Mouse (Mus musculus) urinary bladder, postnatal 25 days (tissue): ENCODE measurements around the gene Slc17a8.
"Not testable (repeated sequence)": the region's sequence is repeated elsewhere in the genome, so short reads cannot be mapped to it uniquely, and the experiment has no call there.

Experiments
- DNase-seq: peaks from one replicate; pipeline ENCODE4 v3.0.0; 2022; ENCODE audit warnings: low spot score

Gene Slc17a8

GRCm38 (mm10) chr10:89621129-89621528 lies at the start of gene Slc17a8:
Slc17a8 (minus strand) TSS chr10:89621253.
- no peak for DNase-seq

- not testable (repeated sequence) for DNase-seq
Measured at GRCm38 (mm10) chr10:89670371-89670770, 49.3 kb upstream of the Slc17a8 start.

GRCm38 (mm10) chr10:89667571-89667970 lies 46.5 kb upstream of the Slc17a8 start:
- no peak for DNase-seq

DNA sequence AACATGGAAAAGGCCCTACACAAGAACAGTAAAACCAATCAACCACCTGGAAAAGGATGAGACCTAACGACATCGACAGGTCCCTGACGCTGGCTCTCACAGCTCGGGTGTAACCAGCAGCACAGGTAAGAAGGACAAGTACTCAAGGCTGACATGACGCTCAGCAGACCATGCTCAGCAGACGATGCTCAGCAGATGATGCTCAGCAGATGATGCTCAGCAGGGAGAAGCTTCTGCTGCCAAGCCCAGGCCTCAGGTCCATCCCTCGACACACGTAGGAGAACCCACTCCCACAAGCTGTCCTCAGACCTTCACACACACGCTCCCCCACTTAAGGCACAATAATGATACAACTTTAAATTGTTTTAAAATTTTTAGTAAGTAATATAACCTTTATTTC lies 44.6 kb upstream of the Slc17a8 start:
- no peak for DNase-seq

DNA sequence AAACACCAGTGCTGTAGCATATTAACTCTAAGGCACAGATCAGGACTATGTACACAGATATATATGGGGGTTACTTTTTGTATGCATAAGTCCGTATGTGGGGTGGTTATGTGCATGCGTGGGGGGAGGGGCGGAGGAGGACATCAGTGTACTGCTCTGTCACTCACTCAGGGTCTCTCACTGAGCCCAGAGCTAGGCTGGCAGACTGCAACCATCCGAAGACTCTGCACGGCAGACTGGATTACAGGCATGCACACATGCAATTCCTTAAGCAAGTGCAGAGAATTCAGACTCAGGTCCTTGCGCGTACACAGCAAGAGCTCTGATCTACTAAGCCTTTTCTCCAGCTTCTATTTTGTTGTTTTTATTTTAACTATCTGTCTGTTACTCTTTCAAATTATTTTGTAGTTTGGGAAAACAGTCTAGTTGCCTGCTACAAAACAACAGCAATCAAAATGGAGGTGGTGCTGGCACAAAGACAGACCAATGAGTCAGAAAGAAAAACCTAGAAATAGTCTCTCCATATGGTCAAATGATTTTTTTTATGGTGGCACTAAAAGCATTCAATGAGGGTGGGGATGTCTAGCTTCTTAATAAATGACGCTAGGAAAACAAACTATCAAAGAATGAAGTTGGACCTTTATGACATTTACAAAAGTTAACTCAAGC lies 44.1 kb upstream of the Slc17a8 start:
- DNase-seq: no peak

DNA sequence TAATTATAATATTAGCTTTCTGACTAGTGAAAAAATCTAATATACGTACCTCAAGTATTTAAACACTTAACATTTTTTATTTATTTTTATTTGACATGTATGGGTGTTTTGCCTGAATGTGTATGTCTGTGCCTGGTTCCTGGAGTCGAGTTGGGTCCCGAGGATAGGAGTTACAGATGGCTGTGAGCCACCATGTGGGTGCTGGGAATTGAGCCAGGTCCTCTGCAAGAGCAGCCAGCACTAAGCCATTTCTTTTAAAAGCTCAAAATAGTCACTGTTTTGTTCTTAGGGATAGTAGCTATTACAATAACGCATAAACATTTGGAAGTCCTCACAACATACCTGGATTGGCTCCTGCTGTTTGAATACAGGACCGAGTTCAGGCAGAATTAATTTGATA lies 35.3 kb upstream of the Slc17a8 start:
- DNase-seq: no peak

GRCm38 (mm10) chr10:89652912-89653311 lies 31.9 kb upstream of the Slc17a8 start:
- DNase-seq: no peak

DNA sequence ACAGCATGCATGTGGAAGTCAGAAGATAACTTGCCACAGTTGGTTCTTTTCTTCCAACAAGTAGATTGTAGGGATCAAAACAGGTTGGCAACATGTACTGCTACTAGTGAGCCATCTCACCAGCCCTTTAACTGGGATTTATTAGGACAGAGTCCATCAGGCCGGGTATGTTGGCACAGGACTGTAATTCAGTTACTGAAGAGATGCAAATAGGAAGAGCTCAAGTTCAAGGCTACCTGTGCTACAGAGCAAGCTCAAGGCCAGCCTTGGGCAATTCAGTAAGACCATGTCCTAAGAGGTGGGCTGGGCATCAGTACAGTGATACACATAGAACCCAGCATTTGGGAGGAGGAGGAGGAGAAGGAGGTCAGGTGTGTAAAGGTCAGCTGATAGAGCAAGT lies 30.6 kb upstream of the Slc17a8 start:
- DNase-seq: no peak

DNA sequence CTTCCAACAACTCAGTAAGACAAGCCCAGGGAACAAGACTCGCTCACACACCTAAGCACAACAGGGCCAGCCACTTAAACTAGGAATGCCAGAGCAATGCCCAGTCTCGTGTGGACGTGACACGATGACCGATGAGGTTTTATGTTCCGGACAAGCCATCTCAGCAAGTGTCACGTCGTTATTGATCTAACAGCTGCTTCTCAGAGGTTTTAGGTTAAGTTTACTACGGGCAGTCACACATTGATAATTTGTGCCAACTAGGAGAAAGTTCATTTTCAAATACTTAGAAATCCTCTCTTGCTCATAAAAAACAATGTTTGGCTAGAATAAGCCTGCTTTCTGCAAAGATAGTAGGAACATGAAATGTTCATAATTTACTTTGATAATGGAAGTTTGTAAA lies 25.9 kb upstream of the Slc17a8 start:
- DNase-seq: no peak

DNA sequence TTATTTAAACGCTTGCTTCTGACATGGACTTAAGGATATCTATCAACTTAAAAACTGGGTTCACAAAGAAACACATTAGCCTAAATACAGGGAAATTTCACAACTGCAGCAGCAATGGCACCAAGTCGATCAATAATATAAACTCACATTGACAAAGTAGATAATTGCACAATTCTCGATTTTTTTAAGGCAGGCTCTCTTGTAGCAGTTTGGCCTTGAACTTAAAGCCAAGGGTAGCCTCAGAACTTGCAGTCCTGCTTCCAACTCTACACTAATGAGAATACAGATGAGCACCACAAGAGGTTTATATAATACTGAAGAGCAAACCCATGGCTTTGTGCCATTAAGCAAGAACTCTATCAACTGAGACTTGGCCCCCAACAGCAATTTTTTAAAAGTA lies 15.9 kb upstream of the Slc17a8 start:
- DNase-seq: no peak

DNA sequence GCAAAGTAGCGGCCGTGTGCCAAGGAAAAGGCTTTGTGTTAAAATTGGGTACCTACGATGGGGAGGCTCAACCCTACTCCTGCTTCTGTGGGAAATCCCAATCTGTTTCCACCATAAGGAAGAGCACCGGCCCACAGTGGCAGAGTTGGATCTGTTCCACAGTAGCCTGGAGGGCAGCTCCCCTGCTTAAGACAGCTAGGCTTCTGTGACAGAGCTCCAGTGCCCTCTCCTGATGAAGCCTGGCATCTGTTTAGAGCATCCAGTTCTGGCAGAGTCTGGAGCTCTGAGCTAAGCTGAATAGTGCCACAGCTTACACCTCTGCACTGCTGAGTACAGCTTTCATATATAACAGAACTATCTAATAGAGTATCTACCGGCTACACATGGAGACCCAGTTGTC lies 14.0 kb upstream of the Slc17a8 start:
- DNase-seq: no peak

- no peak for DNase-seq
Measured at GRCm38 (mm10) chr10:89633736-89634426, 12.8 kb upstream of the Slc17a8 start.

DNA sequence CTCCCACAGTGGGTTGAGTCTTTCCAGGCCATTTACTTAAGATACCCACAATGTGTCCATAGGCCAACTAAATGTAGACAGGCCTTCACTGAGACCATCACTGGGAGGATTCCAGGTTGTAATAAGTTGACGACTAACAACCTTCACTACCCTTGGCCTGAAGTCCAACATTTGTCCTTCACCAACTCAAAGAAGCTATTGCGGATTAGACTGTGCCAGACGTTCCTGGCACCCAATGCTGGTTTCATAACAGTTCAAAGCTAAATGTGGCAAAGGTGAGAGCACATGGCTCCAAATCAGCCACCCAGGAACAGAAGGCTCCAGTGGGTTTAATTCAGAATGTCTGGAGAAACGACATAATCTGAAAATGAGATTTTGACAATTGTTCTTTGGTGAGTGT lies 12.1 kb upstream of the Slc17a8 start:
- DNase-seq: no peak

DNA sequence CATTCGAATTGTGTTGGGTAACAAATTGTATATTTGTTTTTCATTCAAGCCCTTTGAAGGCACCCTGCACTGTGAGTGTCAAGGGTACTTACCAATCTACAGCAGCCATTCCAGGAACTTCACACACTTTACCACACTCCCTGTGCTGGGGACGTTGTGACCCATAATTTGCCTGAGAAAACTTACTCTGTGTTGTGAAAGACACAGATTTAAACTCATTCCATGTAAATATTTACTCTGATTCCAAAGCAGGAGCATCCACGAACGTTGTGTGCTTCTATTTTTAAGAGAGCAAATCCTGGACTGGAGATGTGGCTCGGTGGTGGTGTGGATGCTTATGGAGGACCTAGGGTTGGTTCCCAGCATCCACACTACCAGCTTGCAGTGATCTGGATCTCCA lies 10.8 kb upstream of the Slc17a8 start:
- DNase-seq: no peak

DNA sequence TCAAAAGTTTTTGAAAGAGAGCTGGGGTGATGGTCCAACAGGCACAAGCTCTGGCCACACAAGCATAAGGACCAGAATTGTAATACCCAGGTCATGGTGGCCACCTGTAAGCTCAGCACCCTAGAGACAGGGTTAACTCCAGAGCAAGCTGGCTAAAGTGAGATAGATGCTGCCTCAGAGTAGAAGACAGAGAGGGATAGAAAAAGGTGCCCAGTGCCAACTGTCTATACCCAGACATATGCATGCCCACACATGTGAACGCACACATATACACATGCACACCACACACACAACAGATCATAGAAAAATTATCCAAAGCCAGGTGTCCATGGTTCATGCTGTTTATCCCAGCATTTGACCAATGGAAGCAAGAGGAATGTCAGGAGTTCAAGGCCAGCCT lies 9.5 kb upstream of the Slc17a8 start:
- no peak for DNase-seq

DNA sequence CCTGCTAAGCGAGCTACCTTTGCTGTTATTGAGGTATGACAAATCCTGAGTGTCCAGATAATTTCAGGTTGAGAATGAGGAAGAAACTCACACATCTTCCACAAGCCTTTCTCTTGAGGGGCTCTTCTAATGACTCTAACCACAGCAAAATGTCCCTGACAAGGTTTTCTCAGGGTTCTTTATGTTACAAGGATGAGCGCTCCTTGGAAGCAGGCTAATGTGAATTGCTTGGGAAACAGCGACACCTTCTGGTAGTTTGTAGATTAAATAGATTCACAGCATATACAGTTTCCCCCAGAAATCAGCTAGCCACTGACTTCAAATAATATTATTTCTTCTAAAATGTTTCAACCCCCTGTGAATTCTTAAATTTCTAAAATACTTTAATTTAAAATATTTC lies 9.0 kb upstream of the Slc17a8 start:
- peak; percentile 47 for DNase-seq

DNA sequence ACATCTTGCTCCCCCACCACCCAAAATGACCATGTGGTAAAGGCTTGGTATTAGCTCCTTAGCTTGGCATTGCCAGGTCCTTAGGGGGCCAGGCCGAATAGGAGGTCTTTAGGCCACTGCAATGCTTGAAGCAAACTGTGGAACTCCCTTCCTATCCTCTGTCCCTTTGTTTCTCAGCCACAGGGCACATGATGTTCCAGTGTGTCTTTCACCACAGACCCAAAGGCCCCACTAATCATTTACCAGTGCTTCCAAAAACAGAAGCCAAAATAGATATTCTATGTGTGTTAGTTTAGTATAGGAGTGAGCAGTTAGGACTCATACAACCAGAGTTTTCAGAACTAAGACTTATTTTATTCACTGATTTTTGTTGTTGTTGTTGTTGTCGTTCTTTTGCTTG lies 5.7 kb upstream of the Slc17a8 start:
- DNase-seq: no peak

- DNase-seq: no peak
Measured at GRCm38 (mm10) chr10:89624196-89624595, 3.1 kb upstream of the Slc17a8 start.

DNA sequence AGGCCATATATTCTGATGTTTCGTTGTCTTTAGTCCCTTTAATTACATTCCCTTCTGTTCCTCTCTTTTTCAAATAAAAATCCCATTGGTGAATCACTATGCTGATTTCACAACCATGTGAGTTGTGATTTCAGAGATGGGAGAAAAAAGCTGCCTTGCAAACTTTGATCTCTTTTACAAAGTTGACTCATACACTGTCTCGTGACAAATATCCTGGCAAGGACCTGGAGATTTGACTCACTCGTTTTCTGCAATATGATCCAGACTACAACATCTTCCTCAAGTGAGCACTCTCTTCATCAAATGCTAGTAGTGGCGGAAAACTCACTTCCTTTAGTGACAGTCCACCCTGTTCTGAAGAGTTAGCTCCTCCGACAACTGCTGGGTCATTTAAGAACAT lies 21.7 kb downstream of the Slc17a8 start:
- DNase-seq: no peak

DNA sequence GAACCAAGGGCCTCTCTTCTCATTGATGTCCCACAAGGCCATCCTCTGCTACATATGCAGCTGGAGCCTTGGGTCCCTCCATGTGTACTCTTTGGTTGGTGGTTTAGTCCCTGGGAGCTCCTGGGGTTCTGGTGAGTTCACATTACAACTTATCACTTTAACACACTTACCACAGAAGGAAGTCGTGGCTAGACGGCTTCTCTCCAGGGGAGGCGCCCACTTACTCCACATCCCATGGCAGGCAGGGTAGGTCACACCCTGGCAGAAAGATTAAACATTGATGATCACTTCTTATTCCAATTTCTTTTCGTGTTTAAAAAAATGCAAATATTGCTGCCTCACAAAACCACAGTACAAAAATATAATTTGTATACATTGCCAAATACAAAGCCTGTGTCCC lies 23.8 kb downstream of the Slc17a8 start:
- no peak for DNase-seq

GRCm38 (mm10) chr10:89595935-89596334 lies 25.1 kb downstream of the Slc17a8 start:
- no peak for DNase-seq

DNA sequence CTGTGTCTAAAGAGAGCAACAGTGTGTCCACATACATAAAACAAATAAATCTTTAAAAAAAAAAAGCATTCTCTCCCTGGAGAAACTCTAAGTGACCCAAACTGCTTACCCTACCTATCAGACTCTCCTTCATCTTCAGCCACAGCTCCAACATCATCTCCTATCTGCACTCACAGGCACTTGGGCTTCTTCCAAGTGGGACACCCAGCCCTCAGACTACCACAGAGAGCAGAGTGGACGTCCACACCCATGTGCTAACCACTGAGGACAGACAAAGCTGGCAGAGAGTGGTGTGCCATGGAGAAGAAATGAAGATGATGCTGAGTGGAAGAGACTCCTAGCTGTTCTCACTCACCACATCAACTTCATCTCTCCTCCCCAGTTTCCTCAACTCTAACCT lies 25.5 kb downstream of the Slc17a8 start:
- DNase-seq: no peak

DNA sequence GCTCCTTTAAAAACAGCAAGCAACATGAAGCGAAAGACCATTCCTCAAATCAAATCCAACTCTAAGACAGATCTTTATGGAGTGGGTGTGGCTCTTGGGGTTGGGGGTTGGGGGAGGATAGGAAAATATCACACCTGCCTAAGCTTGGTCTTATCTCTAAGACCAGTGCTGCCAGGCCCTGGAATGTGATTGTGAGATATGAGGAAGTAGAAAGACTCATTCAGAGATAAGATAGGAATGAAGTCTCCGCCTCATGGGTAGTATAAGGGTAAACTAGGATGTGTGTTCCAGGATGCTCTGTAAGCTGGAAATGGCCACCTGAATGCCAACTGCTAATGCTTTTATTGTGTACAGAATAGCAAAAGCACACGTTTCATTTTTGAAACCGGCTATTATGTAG lies 26.7 kb downstream of the Slc17a8 start:
- no peak for DNase-seq

DNA sequence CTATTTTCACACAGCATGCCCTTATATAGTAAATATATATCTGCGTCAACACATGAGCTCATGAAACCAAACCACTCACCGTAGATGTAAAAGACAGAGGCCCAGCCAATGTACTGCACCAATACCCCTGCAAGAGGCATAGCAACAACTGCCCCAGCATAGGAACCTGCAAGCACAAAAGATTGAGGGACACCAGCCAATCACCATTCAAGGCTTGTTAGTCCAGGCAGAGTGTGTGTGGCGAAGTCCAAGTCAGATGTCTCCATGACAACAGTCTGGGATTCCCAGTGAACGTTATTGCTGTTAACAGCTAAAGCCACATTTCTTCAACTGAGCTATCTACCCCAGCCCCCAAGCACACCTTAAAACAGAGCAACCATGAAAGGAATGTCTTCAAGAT lies 28.3 kb downstream of the Slc17a8 start:
- no peak for DNase-seq
